Mouse (Mus musculus) ES-CJ7 (cell line): ENCODE data around the gene Dglucy.
A peak's percentile ranks its signal among the peaks of the same experiment; 100 is the strongest.

Experiments used
- DNase-seq: peaks from one replicate; pipeline ENCODE4 v3.0.0; 2011; ENCODE audit warnings: low read depth, low spot score

The Dglucy gene

GRCm38 (mm10) chr12:100928286-100928685 lies 149.4 kb downstream of the Dglucy start:
- DNase-seq: no peak

- no peak for DNase-seq
These were observed 152.8 kb downstream of the Dglucy start for GRCm38 (mm10) chr12:100931653-100932052.

GRCm38 (mm10) chr12:100934796-100935195 lies 155.9 kb downstream of the Dglucy start:
- no peak for DNase-seq

- DNase-seq: peak; percentile 79
These were observed 157.3 kb downstream of the Dglucy start for GRCm38 (mm10) chr12:100936116-100936515.

- no peak for DNase-seq
These were observed 157.9 kb downstream of the Dglucy start for GRCm38 (mm10) chr12:100936737-100937136.

- no peak for DNase-seq
These were observed 158.8 kb downstream of the Dglucy start for GRCm38 (mm10) chr12:100937441-100938360.

- DNase-seq: no peak
These were observed 162.5 kb downstream of the Dglucy start for GRCm38 (mm10) chr12:100941361-100941760.

GRCm38 (mm10) chr12:100943146-100943545 lies 164.3 kb downstream of the Dglucy start:
- DNase-seq: no peak

- no peak for DNase-seq
These were observed 166.1 kb downstream of the Dglucy start for GRCm38 (mm10) chr12:100944921-100945336.

GRCm38 (mm10) chr12:100945501-100945900 lies 166.6 kb downstream of the Dglucy start:
- DNase-seq: no peak

- no peak for DNase-seq
These were observed 167.1 kb downstream of the Dglucy start for GRCm38 (mm10) chr12:100945948-100946347.
